Mouse (Mus musculus) heart, embryonic 14.5 days (tissue): Measurements from ENCODE around the gene Gm49425. TPM values are rescaled to one million over a fixed set of nuclear protein-coding genes. Genes with fewer than 3 reads are reported as not detected.
A peak's percentile ranks its signal among the peaks of the same experiment; 100 is the strongest.

Experiments
- ATAC-seq: fragments of 200-750 bp; cut with Nextera tagmentation; 2 replicates; pipeline ENCODE4 v1.8.0; 2017; ENCODE audit warnings: low read depth, moderate TSS enrichment; ENCODE audit not compliant: insufficient number of reproducible peaks, insufficient read depth, low FRiP score
- H3K27ac ChIP-seq, 2 experiments: fragments of 200-500 bp in 1 of 2; fragments of 300-500 bp in 1 of 2; sonication (generic) in 1 of 2; replicated peaks in 1 of 2; 2 replicates each; pipeline ENCODE4 v1.5.1; 2012 to 2014; ENCODE audit warnings: low read depth in 2 of 2, low read length in 2 of 2, control low read depth in 1 of 2, mild to moderate bottlenecking in 1 of 2, mixed read lengths in 1 of 2; ENCODE audit not compliant: control insufficient read depth in 1 of 2, insufficient read depth in 1 of 2
- H3K27me3 ChIP-seq: fragments of 300-500 bp; sonication (generic); 2 replicates; pipeline ENCODE4 v1.6.1; 2014; ENCODE audit warnings: mild to moderate bottlenecking, low read length, control low read depth; ENCODE audit not compliant: control insufficient read depth, insufficient read depth
- H3K36me3 ChIP-seq: fragments of 300-500 bp; sonication (generic); 2 replicates; pipeline ENCODE4 v1.6.1; 2014; ENCODE audit warnings: mild to moderate bottlenecking, control low read depth, low read length, mixed read lengths; ENCODE audit not compliant: control insufficient read depth, insufficient read depth
- H3K4me1 ChIP-seq, 2 experiments: fragments of 200-500 bp in 1 of 2; fragments of 300-500 bp in 1 of 2; sonication (generic) in 1 of 2; 2 replicates each; pipeline ENCODE4 v1.6.1; 2012 to 2014; ENCODE audit warnings: low read length in 2 of 2, control low read depth in 1 of 2, mixed read lengths in 1 of 2; ENCODE audit not compliant: control insufficient read depth in 2 of 2, insufficient read depth in 2 of 2
- H3K4me2 ChIP-seq: fragments of 300-500 bp; sonication (generic); 2 replicates; pipeline ENCODE4 v1.6.1; 2014; ENCODE audit warnings: mild to moderate bottlenecking, low read length
- H3K4me3 ChIP-seq, 2 experiments: fragments of 200-500 bp in 1 of 2; fragments of 300-500 bp in 1 of 2; sonication (generic) in 1 of 2; 2 replicates each; pipeline ENCODE4 v1.5.1; 2012 to 2014; ENCODE audit warnings: low read length in 2 of 2, mild to moderate bottlenecking in 2 of 2, control low read depth in 1 of 2, low read depth in 1 of 2, moderate library complexity in 1 of 2; ENCODE audit not compliant: control insufficient read depth in 1 of 2, insufficient read depth in 1 of 2
- H3K9ac ChIP-seq: fragments of 300-500 bp; sonication (generic); 2 replicates; pipeline ENCODE4 v1.6.1; 2014; ENCODE audit warnings: mild to moderate bottlenecking, low read length
- H3K9me3 ChIP-seq: fragments of 300-500 bp; sonication (generic); 2 replicates; pipeline ENCODE4 v1.6.1; 2016; ENCODE audit warnings: low read length, control low read depth; ENCODE audit not compliant: control insufficient read depth
- WGBS: fragments of 180-500 bp; shearing (Covaris S2); extraction: QIAGEN DNeasy Blood & Tissue Kit; methylation state at CpG from one replicate; pipeline ENCODE4 v1.1.7; 2014; 5-methylcytosine and 5-hydroxymethylcytosine counted together
- polyA plus RNA-seq: library from polyadenylated mRNA; unstranded; fragments of >200 nt; fragmentation: Nextera tagmentation; extraction: Ambion mirVana; gene quantifications from 2 replicates; pipeline ENCODE4 v1.2.1, GENCODE M21; 2014

Gm49425 gene
- polyA plus RNA-seq, 1 experiment from 2014 or later = not detected

DNA sequence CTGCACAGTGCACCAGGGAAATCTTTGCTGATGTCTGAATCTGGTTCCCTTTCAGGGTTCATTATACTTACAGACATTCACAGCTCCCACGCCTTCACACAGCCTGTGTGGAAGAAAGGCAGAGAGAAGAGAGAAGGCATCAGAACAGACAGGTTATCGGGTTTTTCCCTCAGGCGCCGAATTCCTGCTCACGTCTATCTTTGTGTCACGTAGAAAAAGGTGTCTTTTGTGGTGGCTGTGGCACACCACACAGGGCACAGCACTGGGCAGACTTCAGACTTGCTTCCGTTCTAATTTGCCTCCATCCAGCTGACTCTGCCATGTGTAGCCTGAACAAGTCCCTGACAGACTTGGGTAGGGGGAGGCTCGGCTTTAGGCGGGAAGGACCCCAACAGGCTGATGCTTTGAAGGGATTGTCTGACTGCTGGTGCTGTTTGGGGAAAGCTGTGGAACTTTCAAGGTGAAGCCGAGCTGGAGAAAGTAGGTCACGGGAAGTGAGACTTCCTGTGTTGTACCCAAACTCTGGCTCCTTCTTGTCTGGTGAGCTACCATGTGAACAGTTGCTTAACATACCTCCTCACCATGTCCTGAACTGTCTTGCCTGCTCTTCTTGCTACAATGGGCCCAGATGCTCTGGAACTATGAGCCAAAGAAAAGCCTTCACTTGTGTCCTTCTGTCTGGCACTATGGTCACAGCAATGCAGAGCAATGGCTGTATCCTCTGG, 31.0 kb downstream of the Gm49425 start:
- H3K36me3 ChIP-seq = no peaks in the 10 kb centered on the region
- WGBS = 74% methylated on average over 11 of the region's 11 CpGs
- H3K4me2 ChIP-seq = no peak overlapping the region
- no peak overlapping the region for H3K9ac ChIP-seq
- H3K4me3 ChIP-seq = no peak overlapping the region
- H3K27me3 ChIP-seq = no peaks in the 10 kb centered on the region
- H3K4me1 ChIP-seq = 0 out of 4 replicates have a peak, but pooled peaks cover 0 to 2% of the 10 kb centered on the region in 2 experiments
- no peak overlapping the region for H3K27ac ChIP-seq
- no peak for ATAC-seq
- no peaks in the 10 kb centered on the region for H3K9me3 ChIP-seq

DNA sequence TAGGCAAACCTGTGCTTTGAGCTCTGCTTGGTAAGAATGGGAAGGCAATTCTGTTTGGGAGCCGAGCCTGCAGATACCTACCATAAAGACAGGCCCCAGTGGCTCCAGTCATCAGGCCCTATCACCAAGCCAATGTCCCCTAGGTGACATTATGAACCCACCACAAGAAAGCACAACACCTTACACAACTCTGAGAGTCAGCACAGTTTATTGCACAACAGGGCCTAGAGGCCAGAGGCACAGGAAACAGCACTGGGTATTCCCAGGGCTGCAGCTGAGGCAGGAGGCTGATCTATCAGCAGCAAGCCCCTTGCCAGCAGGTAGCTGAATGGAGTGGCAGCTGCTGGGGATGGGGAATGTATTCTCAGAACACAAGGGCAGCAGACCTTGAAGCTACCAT, 32.1 kb downstream of the Gm49425 start:
- no peak for ATAC-seq
- H3K4me2 ChIP-seq = no peak overlapping the region
- no peak overlapping the region for H3K9ac ChIP-seq
- no peaks in the 10 kb centered on the region for H3K36me3 ChIP-seq
- WGBS = 78% methylated on average over 1 of the region's 1 CpGs
- peaks cover 3% of the 10 kb centered on the region for H3K27me3 ChIP-seq
- no peak overlapping the region for H3K27ac ChIP-seq
- no peaks in the 10 kb centered on the region for H3K9me3 ChIP-seq
- no peak overlapping the region for H3K4me3 ChIP-seq
- 0 out of 4 replicates have a peak, but pooled peaks cover 0 to 2% of the 10 kb centered on the region in 2 experiments for H3K4me1 ChIP-seq

DNA sequence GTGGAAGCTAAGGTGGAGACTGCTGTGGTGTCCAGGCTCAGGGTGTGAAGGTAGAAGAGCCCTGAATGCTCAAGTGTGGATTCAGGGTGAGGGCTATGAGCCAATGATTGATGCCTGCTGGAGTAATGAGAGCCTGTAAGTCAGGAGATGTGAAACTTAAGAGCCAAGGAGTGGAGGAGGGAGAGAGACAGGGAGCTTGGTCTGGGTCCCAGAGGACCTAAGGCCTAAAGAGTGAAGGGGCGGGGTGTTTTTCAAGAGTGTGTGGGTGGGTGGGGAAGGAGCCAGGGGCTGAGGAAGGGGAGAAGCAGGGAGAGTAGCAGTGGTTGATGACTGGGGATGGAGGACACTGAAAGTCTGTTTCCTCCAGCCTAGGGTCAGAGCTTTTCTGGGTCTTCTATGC, 33.4 kb downstream of the Gm49425 start:
- peaks cover 16% of the 10 kb centered on the region for H3K27me3 ChIP-seq
- no peaks in the 10 kb centered on the region for H3K36me3 ChIP-seq
- no peak overlapping the region for H3K27ac ChIP-seq
- 45% methylated on average over 1 of the region's 1 CpGs for WGBS
- ATAC-seq = no peak
- no peak overlapping the region for H3K9ac ChIP-seq
- H3K4me3 ChIP-seq = no peak overlapping the region
- no peak overlapping the region for H3K4me2 ChIP-seq
- peaks cover 9% of the 10 kb centered on the region in 2 experiments; a peak in 2 of 4 replicates for H3K4me1 ChIP-seq
- no peaks in the 10 kb centered on the region for H3K9me3 ChIP-seq

DNA sequence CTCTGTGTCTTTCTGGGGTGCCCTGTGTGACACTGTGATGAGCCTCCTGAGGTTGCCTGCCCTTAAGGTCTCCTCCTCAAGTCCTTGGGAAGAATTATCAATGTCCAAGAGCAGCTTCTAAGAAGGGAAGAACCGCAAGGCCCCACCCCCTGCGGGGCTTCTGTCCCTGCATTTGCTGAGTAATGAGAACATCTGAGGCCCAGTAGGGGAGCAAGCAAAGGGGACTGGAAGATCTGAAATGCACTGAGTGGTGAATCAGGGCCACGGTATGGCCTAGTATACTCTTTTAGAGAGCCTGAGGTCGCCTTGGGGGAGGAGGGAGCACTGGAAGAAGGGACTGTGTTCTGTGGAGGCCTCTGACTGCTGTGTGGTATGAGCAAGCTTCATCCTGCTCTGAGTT, 35.0 kb downstream of the Gm49425 start:
- Histone ChIP-seq H3K4me2 (no peak overlapping the region), H3K36me3 (no peaks in the 10 kb centered on the region), H3K4me1 (peaks cover 9% of the 10 kb centered on the region in 2 experiments; a peak in 2 of 4 replicates), H3K27ac (no peak overlapping the region), H3K4me3 (no peak overlapping the region), H3K9me3 (no peaks in the 10 kb centered on the region), H3K9ac (no peak overlapping the region), H3K27me3 (peaks cover 26% of the 10 kb centered on the region)
- no peak for ATAC-seq
- WGBS = 34% methylated on average over 4 of the region's 4 CpGs

DNA sequence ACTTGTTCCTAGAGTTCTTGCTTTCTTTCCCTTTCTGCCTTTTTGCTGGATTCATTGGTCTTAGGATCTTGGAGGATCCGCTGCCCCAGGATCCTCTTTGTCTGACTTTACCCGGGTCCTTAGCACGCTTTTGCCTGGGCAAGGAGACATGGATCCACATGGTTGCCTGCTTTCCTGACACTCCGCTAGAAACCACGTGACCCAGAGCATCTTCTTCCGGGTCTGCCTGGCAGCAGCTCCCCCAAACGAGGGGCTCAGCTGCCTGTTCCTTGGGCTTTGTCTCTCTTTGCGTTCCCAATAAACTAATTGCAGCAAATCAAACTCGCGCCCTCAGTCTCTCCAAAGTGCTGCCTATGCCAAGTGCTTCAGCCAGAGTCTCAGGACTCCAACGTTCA, 37.4 kb downstream of the Gm49425 start:
- ATAC-seq = no peak
- peak overlapping the region in 1 of 2 experiments; percentile 26; a peak in 2 of 4 replicates for H3K4me3 ChIP-seq
- H3K9ac ChIP-seq = no peak overlapping the region
- peaks cover 7 to 9% of the 10 kb centered on the region in 2 experiments; a peak in 2 of 4 replicates for H3K4me1 ChIP-seq
- peaks cover 26% of the 10 kb centered on the region for H3K27me3 ChIP-seq
- WGBS = 34% methylated on average over 11 of the region's 11 CpGs
- peak overlapping the region; percentile 62 for H3K4me2 ChIP-seq
- H3K9me3 ChIP-seq = no peaks in the 10 kb centered on the region
- H3K36me3 ChIP-seq = no peaks in the 10 kb centered on the region
- no peak overlapping the region for H3K27ac ChIP-seq

DNA sequence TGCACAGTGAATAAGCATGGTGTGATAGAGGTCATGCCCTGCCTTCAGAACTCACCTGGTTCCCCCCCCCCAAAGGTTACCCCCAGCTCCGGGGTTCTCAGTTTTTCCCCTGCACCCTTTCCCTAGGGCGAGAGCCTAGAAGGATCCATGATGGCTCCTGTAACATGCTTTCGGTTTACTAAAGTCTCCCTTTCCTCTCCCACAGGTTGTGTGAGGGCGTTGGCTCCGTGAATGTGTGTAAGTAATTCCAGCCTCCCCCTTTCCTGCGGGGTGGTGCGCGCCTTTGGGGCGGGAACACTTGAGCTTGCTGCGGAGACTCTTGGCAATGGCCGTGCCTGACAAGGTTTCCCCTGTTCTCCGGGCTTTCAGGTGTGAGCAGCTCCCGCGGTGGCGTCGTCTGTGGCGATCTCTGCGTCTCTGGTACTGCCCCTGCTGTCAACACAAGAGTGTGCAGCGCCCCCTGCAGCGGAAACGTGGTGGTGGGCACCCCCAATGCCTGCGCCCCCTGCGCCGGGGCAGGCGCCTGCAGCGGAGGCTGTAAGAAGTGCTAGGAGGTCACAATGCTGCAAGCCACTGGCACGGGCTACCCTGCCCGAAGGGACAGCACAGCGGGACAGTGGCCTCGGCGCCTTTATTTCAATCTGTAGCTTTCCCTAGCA, 37.9 kb downstream of the Gm49425 start:
- H3K36me3 ChIP-seq = no peaks in the 10 kb centered on the region
- H3K4me2 ChIP-seq = peak overlapping the region; percentile 62
- no peak overlapping the region; the same call in 1 of the 2 replicates for H3K9ac ChIP-seq
- peak overlapping the region; percentile 3 to 26; a peak in 3 of 4 replicates for H3K4me3 ChIP-seq
- WGBS = 9% methylated on average over 31 of the region's 31 CpGs
- no peaks in the 10 kb centered on the region for H3K9me3 ChIP-seq
- H3K4me1 ChIP-seq = peaks cover 7 to 9% of the 10 kb centered on the region in 2 experiments; a peak in 2 of 4 replicates
- no peak overlapping the region for H3K27ac ChIP-seq
- peaks cover 26% of the 10 kb centered on the region for H3K27me3 ChIP-seq
- no peak for ATAC-seq

DNA sequence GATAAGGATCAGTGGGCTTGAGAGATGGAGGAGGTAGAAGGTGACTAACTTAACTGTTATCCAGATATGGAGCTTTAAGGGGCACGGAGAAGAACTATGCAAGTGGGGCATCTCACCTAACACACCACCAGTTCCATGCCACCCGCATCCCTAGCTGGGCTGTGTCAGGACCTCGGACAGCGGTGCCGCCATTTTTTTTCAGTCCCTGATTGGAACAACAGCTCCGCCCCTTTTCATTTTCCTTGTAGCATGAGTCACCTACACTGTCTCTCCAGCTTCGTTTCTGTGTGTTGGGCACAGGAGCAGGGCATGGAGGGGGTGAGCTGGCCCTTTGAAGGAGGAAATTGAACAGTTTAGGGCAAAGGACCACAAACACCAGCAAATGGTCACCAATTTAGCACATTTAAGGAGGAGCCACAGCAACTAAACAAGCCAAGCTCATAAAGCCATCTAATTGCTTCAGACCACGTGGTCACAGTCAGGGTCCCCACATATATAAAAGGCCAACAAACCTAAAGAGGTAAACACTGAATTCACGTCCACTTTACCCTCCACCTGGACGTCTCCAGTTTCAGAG, 44.0 kb downstream of the Gm49425 start, which contains the start of gene Krt86:
TSS of gene Krt86 (plus strand) at position 527 of the 577 bp plus-strand sequence.
- Histone ChIP-seq H3K4me2 (no peak within 1 kb of the TSS), H3K36me3 (no peaks in the 10 kb centered on the region), H3K27me3 (peaks cover 6% of the 10 kb centered on the region), H3K27ac (no peak within 1 kb of the TSS), H3K4me1 (no peaks in the 10 kb centered on the region), H3K9me3 (no peaks in the 10 kb centered on the region), H3K9ac (no peak within 1 kb of the TSS), H3K4me3 (no peak within 1 kb of the TSS)
- WGBS = 21% methylated on average over 10 of the region's 10 CpGs
- no peak for ATAC-seq
